Mouse (Mus musculus): ENCODE data around the gene Ece1. TPM values are rescaled to one million over a fixed set of nuclear protein-coding genes. Genes with fewer than 3 reads are reported as not detected.

Ece1 gene
- polyA plus RNA-seq, 1 experiment from 2014 or later, result 25.1 TPM

GRCm38 (mm10) chr4:137992890-137993289, 130.9 kb downstream of the Ece1 start, which contains the start of gene Eif4g3:
Gene Eif4g3 (plus strand): TSS chr4:137993022.
- H3K4me1 ChIP-seq (replicated peaks; ENCODE audit: control insufficient read depth, insufficient read depth, low read length), result peaks cover 10% of the 10 kb centered on the region; the same call in 1 of the 2 replicates
- no peaks in the 10 kb centered on the region for H3K27me3 ChIP-seq (ENCODE audit: control insufficient read depth, insufficient read depth, low read length)
- DNase-seq (ENCODE audit: low spot score) (no peak), ATAC-seq (ENCODE audit: low FRiP score) (peak; percentile 71; the same call in 1 of the 2 replicates)
- peak within 1 kb of the TSS; percentile 96 for H3K27ac ChIP-seq (ENCODE audit: low read depth, low read length)
- no peaks in the 10 kb centered on the region for H3K9me3 ChIP-seq (ENCODE audit: control insufficient read depth, low read length)
- H3K36me3 ChIP-seq (ENCODE audit: control insufficient read depth, insufficient read depth, low read length), result peaks cover under 1% of the 10 kb centered on the region; the same call in 1 of the 2 replicates
- 1% methylated on average over 39 of the region's 39 CpGs for WGBS
- peak within 1 kb of the TSS; percentile 95 for H3K9ac ChIP-seq (ENCODE audit: low read depth, low read length)
- H3K4me3 ChIP-seq (ENCODE audit: low read depth, low read length), result peak within 1 kb of the TSS; percentile 77
- H3K4me2 ChIP-seq (replicated peaks; ENCODE audit: low read depth, low read length), result peak within 1 kb of the TSS; percentile 69

GRCm38 (mm10) chr4:137993291-137993758, 131.3 kb downstream of the Ece1 start:
- Histone ChIP-seq H3K9ac (ENCODE audit: low read depth, low read length) (peak overlapping the region; percentile 95), H3K36me3 (ENCODE audit: control insufficient read depth, insufficient read depth, low read length) (peaks cover 3% of the 10 kb centered on the region; the same call in 1 of the 2 replicates), H3K27me3 (ENCODE audit: control insufficient read depth, insufficient read depth, low read length) (no peaks in the 10 kb centered on the region), H3K27ac (ENCODE audit: low read depth, low read length) (peak overlapping the region; percentile 96), H3K4me2 (replicated peaks; ENCODE audit: low read depth, low read length) (peak overlapping the region; percentile 69), H3K4me3 (ENCODE audit: low read depth, low read length) (peak overlapping the region; percentile 77), H3K4me1 (replicated peaks; ENCODE audit: control insufficient read depth, insufficient read depth, low read length) (peaks cover 10% of the 10 kb centered on the region; the same call in 1 of the 2 replicates), H3K9me3 (ENCODE audit: control insufficient read depth, low read length) (no peaks in the 10 kb centered on the region)
- DNase-seq (ENCODE audit: low spot score) (peak; percentile 99), ATAC-seq (ENCODE audit: low FRiP score) (peak; percentile 95)
- under 1% methylated on average over 38 of the region's 59 CpGs for WGBS

GRCm38 (mm10) chr4:137993821-137994561, 132.0 kb downstream of the Ece1 start:
- DNase-seq (ENCODE audit: low spot score), result peak; percentile 57
- peaks cover 3% of the 10 kb centered on the region; the same call in 1 of the 2 replicates for H3K36me3 ChIP-seq (ENCODE audit: control insufficient read depth, insufficient read depth, low read length)
- peak; percentile 31; the same call in 1 of the 2 replicates for ATAC-seq (ENCODE audit: low FRiP score)
- WGBS, result under 1% methylated on average over 42 of the region's 60 CpGs
- peak overlapping the region; percentile 69 for H3K4me2 ChIP-seq (replicated peaks; ENCODE audit: low read depth, low read length)
- peaks cover 10% of the 10 kb centered on the region; the same call in 1 of the 2 replicates for H3K4me1 ChIP-seq (replicated peaks; ENCODE audit: control insufficient read depth, insufficient read depth, low read length)
- H3K27me3 ChIP-seq (ENCODE audit: control insufficient read depth, insufficient read depth, low read length), result no peaks in the 10 kb centered on the region
- peak overlapping the region; percentile 96 for H3K27ac ChIP-seq (ENCODE audit: low read depth, low read length)
- peak overlapping the region; percentile 95 for H3K9ac ChIP-seq (ENCODE audit: low read depth, low read length)
- H3K4me3 ChIP-seq (ENCODE audit: low read depth, low read length), result peak overlapping the region; percentile 77
- no peaks in the 10 kb centered on the region for H3K9me3 ChIP-seq (ENCODE audit: control insufficient read depth, low read length)

- H3K9me3 ChIP-seq (ENCODE audit: control insufficient read depth, low read length), result no peaks in the 10 kb centered on the region
- peak overlapping the region; percentile 77 for H3K4me3 ChIP-seq (ENCODE audit: low read depth, low read length)
- H3K27me3 ChIP-seq (ENCODE audit: control insufficient read depth, insufficient read depth, low read length), result no peaks in the 10 kb centered on the region
- H3K9ac ChIP-seq (ENCODE audit: low read depth, low read length), result peak overlapping the region; percentile 95
- peak overlapping the region; percentile 69 for H3K4me2 ChIP-seq (replicated peaks; ENCODE audit: low read depth, low read length)
- no peak overlapping the region for H3K27ac ChIP-seq (ENCODE audit: low read depth, low read length)
- peaks cover 6% of the 10 kb centered on the region; the same call in 1 of the 2 replicates for H3K36me3 ChIP-seq (ENCODE audit: control insufficient read depth, insufficient read depth, low read length)
- WGBS, result 50% methylated on average over 12 of the region's 12 CpGs
- H3K4me1 ChIP-seq (replicated peaks; ENCODE audit: control insufficient read depth, insufficient read depth, low read length), result peaks cover 10% of the 10 kb centered on the region; the same call in 1 of the 2 replicates
- ATAC-seq (ENCODE audit: low FRiP score) (no peak), DNase-seq (ENCODE audit: low spot score) (no peak)
Measured at GRCm38 (mm10) chr4:137994562-137995336, 132.7 kb downstream of the Ece1 start.

GRCm38 (mm10) chr4:137995399-137995798, 133.4 kb downstream of the Ece1 start:
- ATAC-seq (ENCODE audit: low FRiP score) (no peak), DNase-seq (ENCODE audit: low spot score) (no peak)
- Histone ChIP-seq H3K9me3 (ENCODE audit: control insufficient read depth, low read length) (no peaks in the 10 kb centered on the region), H3K27ac (ENCODE audit: low read depth, low read length) (no peak overlapping the region), H3K4me1 (replicated peaks; ENCODE audit: control insufficient read depth, insufficient read depth, low read length) (peaks cover 12% of the 10 kb centered on the region), H3K27me3 (ENCODE audit: control insufficient read depth, insufficient read depth, low read length) (no peaks in the 10 kb centered on the region), H3K4me2 (replicated peaks; ENCODE audit: low read depth, low read length) (peak overlapping the region; percentile 69), H3K9ac (ENCODE audit: low read depth, low read length) (peak overlapping the region; percentile 37), H3K4me3 (ENCODE audit: low read depth, low read length) (peak overlapping the region; percentile 77), H3K36me3 (ENCODE audit: control insufficient read depth, insufficient read depth, low read length) (peaks cover 6% of the 10 kb centered on the region; the same call in 1 of the 2 replicates)
- WGBS, result 86% methylated on average over 12 of the region's 12 CpGs

- no peak overlapping the region for H3K4me3 ChIP-seq (ENCODE audit: low read depth, low read length)
- H3K9ac ChIP-seq (ENCODE audit: low read depth, low read length), result no peak overlapping the region
- H3K36me3 ChIP-seq (ENCODE audit: control insufficient read depth, insufficient read depth, low read length), result peaks cover 6% of the 10 kb centered on the region; the same call in 1 of the 2 replicates
- peaks cover 11% of the 10 kb centered on the region for H3K4me1 ChIP-seq (replicated peaks; ENCODE audit: control insufficient read depth, insufficient read depth, low read length)
- WGBS, result 77% methylated on average over 4 of the region's 4 CpGs
- H3K9me3 ChIP-seq (ENCODE audit: control insufficient read depth, low read length), result no peaks in the 10 kb centered on the region
- ATAC-seq (ENCODE audit: low FRiP score) (no peak), DNase-seq (ENCODE audit: low spot score) (no peak)
- H3K27me3 ChIP-seq (ENCODE audit: control insufficient read depth, insufficient read depth, low read length), result no peaks in the 10 kb centered on the region
- H3K4me2 ChIP-seq (replicated peaks; ENCODE audit: low read depth, low read length), result no peak overlapping the region
- H3K27ac ChIP-seq (ENCODE audit: low read depth, low read length), result no peak overlapping the region
Measured at GRCm38 (mm10) chr4:137998232-137998631, 136.2 kb downstream of the Ece1 start.

GRCm38 (mm10) chr4:138000682-138001081, 138.6 kb downstream of the Ece1 start:
- Histone ChIP-seq H3K27me3 (ENCODE audit: control insufficient read depth, insufficient read depth, low read length) (no peaks in the 10 kb centered on the region), H3K9ac (ENCODE audit: low read depth, low read length) (no peak overlapping the region), H3K4me2 (replicated peaks; ENCODE audit: low read depth, low read length) (no peak overlapping the region), H3K4me1 (replicated peaks; ENCODE audit: control insufficient read depth, insufficient read depth, low read length) (peaks cover 8% of the 10 kb centered on the region; the same call in 1 of the 2 replicates), H3K27ac (ENCODE audit: low read depth, low read length) (no peak overlapping the region), H3K4me3 (ENCODE audit: low read depth, low read length) (no peak overlapping the region), H3K36me3 (ENCODE audit: control insufficient read depth, insufficient read depth, low read length) (peaks cover 10% of the 10 kb centered on the region; the same call in 1 of the 2 replicates), H3K9me3 (ENCODE audit: control insufficient read depth, low read length) (no peaks in the 10 kb centered on the region)
- DNase-seq (ENCODE audit: low spot score) (no peak), ATAC-seq (ENCODE audit: low FRiP score) (no peak)
- WGBS, result 70% methylated on average over 7 of the region's 7 CpGs

- Histone ChIP-seq H3K27me3 (ENCODE audit: control insufficient read depth, insufficient read depth, low read length) (no peaks in the 10 kb centered on the region), H3K36me3 (ENCODE audit: control insufficient read depth, insufficient read depth, low read length) (peaks cover 9% of the 10 kb centered on the region), H3K4me1 (replicated peaks; ENCODE audit: control insufficient read depth, insufficient read depth, low read length) (peaks cover 3% of the 10 kb centered on the region; the same call in 1 of the 2 replicates)
Measured at GRCm38 (mm10) chr4:138003909-138004610, 142.0 kb downstream of the Ece1 start.

More at GRCm38 (mm10) chr4:138003909-138004610, 142.0 kb downstream of the Ece1 start:
- H3K4me3 ChIP-seq (ENCODE audit: low read depth, low read length), result no peak overlapping the region
- H3K9me3 ChIP-seq (ENCODE audit: control insufficient read depth, low read length), result no peaks in the 10 kb centered on the region
- H3K9ac ChIP-seq (ENCODE audit: low read depth, low read length), result no peak overlapping the region
- ATAC-seq (ENCODE audit: low FRiP score) (no peak), DNase-seq (ENCODE audit: low spot score) (no peak)
- WGBS, result 89% methylated on average over 11 of the region's 11 CpGs
- H3K27ac ChIP-seq (ENCODE audit: low read depth, low read length), result no peak overlapping the region
- no peak overlapping the region for H3K4me2 ChIP-seq (replicated peaks; ENCODE audit: low read depth, low read length)

All from hindbrain, embryonic 11.5 days (tissue).